Mouse (Mus musculus) neural tube, embryonic 12.5 days (tissue): Measurements from ENCODE around the gene Mfap2. TPM values are rescaled to one million over a fixed set of nuclear protein-coding genes. Genes with fewer than 3 reads are reported as not detected.

Experiments
- ATAC-seq: fragments of 200-750 bp; cut with Nextera tagmentation; 2 replicates; pipeline ENCODE4 v1.8.0; 2017; ENCODE audit warnings: low read depth, mild to moderate bottlenecking, moderate TSS enrichment, moderate library complexity; ENCODE audit not compliant: low FRiP score
- H3K27ac ChIP-seq: fragments of 300-500 bp; sonication (generic); 2 replicates; pipeline ENCODE4 v1.5.1; 2016
- H3K27me3 ChIP-seq: fragments of 300-500 bp; sonication (generic); replicated peaks from 2 replicates; pipeline ENCODE4 v1.6.1; 2016; ENCODE audit warnings: mild to moderate bottlenecking
- H3K36me3 ChIP-seq: fragments of 300-500 bp; sonication (generic); 2 replicates; pipeline ENCODE4 v1.6.1; 2016; ENCODE audit warnings: mild to moderate bottlenecking
- H3K4me1 ChIP-seq: fragments of 300-500 bp; sonication (generic); 2 replicates; pipeline ENCODE4 v1.6.1; 2016
- H3K4me2 ChIP-seq: fragments of 300-500 bp; sonication (generic); replicated peaks from 2 replicates; pipeline ENCODE4 v1.6.1; 2016; ENCODE audit warnings: mild to moderate bottlenecking
- H3K4me3 ChIP-seq: fragments of 300-500 bp; sonication (generic); 2 replicates; pipeline ENCODE4 v1.5.1; 2016
- H3K9ac ChIP-seq: fragments of 300-500 bp; sonication (generic); 2 replicates; pipeline ENCODE4 v1.6.1; 2016; ENCODE audit warnings: mild to moderate bottlenecking
- H3K9me3 ChIP-seq: fragments of 300-500 bp; sonication (generic); 2 replicates; pipeline ENCODE4 v1.6.1; 2016; ENCODE audit warnings: mild to moderate bottlenecking
- WGBS: fragments of 180-500 bp; shearing (Covaris S2); methylation state at CpG from one replicate; pipeline ENCODE4 v1.1.7; 2016; 5-methylcytosine and 5-hydroxymethylcytosine counted together
- polyA plus RNA-seq: library from polyadenylated mRNA; unstranded; fragments of >200 nt; fragmentation: Nextera tagmentation; extraction: Ambion mirVana; gene quantifications from 2 replicates; pipeline ENCODE4 v1.2.1, GENCODE M21; 2016

Gene Mfap2
- polyA plus RNA-seq, 1 experiment from 2014 or later = 278 TPM

- H3K36me3 ChIP-seq = peaks cover 52% of the 10 kb centered on the region
Measured at GRCm38 (mm10) chr4:140992215-140992614, 18.0 kb upstream of the Mfap2 start.

GRCm38 (mm10) chr4:140993846-140994245 lies 16.4 kb upstream of the Mfap2 start:
- H3K9me3 ChIP-seq = no peaks in the 10 kb centered on the region
- H3K9ac ChIP-seq = no peak overlapping the region
- no peaks in the 10 kb centered on the region for H3K27me3 ChIP-seq
- no peak overlapping the region for H3K4me3 ChIP-seq
- 90% methylated on average over 8 of the region's 8 CpGs for WGBS
- H3K27ac ChIP-seq = no peak overlapping the region
- ATAC-seq = no peak
- H3K4me1 ChIP-seq = peaks cover 8% of the 10 kb centered on the region
- peaks cover 65% of the 10 kb centered on the region for H3K36me3 ChIP-seq
- no peak overlapping the region for H3K4me2 ChIP-seq

More at GRCm38 (mm10) chr4:140992215-140992614, 18.0 kb upstream of the Mfap2 start:
- H3K9ac ChIP-seq = no peak overlapping the region
- 87% methylated on average over 20 of the region's 20 CpGs for WGBS
- H3K27ac ChIP-seq = no peak overlapping the region
- no peaks in the 10 kb centered on the region for H3K27me3 ChIP-seq
- H3K4me2 ChIP-seq = no peak overlapping the region
- ATAC-seq = no peak
- no peak overlapping the region for H3K4me3 ChIP-seq
- H3K4me1 ChIP-seq = peaks cover 25% of the 10 kb centered on the region
- H3K9me3 ChIP-seq = no peaks in the 10 kb centered on the region

- Histone ChIP-seq H3K4me1 (no peaks in the 10 kb centered on the region), H3K9ac (no peak overlapping the region), H3K4me3 (no peak overlapping the region), H3K27me3 (no peaks in the 10 kb centered on the region), H3K27ac (no peak overlapping the region), H3K4me2 (no peak overlapping the region), H3K36me3 (peaks cover 84% of the 10 kb centered on the region), H3K9me3 (no peaks in the 10 kb centered on the region)
- WGBS = 91% methylated on average over 8 of the region's 8 CpGs
- ATAC-seq = no peak
Measured at GRCm38 (mm10) chr4:140995811-140996210, 14.4 kb upstream of the Mfap2 start.

- Histone ChIP-seq H3K4me1 (no peaks in the 10 kb centered on the region), H3K27ac (no peak overlapping the region), H3K4me2 (no peak overlapping the region), H3K9me3 (no peaks in the 10 kb centered on the region), H3K27me3 (no peaks in the 10 kb centered on the region), H3K36me3 (peaks cover 93% of the 10 kb centered on the region), H3K4me3 (no peak overlapping the region), H3K9ac (no peak overlapping the region)
- 95% methylated on average over 9 of the region's 9 CpGs for WGBS
- no peak for ATAC-seq
Measured at GRCm38 (mm10) chr4:140996812-140997211, 13.4 kb upstream of the Mfap2 start.

- ATAC-seq = no peak
- Histone ChIP-seq H3K9ac (no peak overlapping the region), H3K27me3 (no peaks in the 10 kb centered on the region), H3K36me3 (peaks cover 71% of the 10 kb centered on the region), H3K4me1 (peaks cover 7% of the 10 kb centered on the region), H3K27ac (no peak overlapping the region), H3K9me3 (peaks cover 7% of the 10 kb centered on the region; the same call in 1 of the 2 replicates), H3K4me3 (no peak overlapping the region), H3K4me2 (no peak overlapping the region)
- WGBS = 85% methylated on average over 13 of the region's 13 CpGs
Measured at GRCm38 (mm10) chr4:141005983-141006382, 4.2 kb upstream of the Mfap2 start.

- Histone ChIP-seq H3K27me3 (no peaks in the 10 kb centered on the region), H3K9me3 (peaks cover 7% of the 10 kb centered on the region; the same call in 1 of the 2 replicates), H3K9ac (no peak overlapping the region), H3K27ac (no peak overlapping the region), H3K4me1 (peaks cover 26% of the 10 kb centered on the region), H3K36me3 (peaks cover 55% of the 10 kb centered on the region), H3K4me3 (no peak overlapping the region), H3K4me2 (no peak overlapping the region)
- WGBS = 95% methylated on average over 8 of the region's 8 CpGs
- ATAC-seq = no peak
Measured at GRCm38 (mm10) chr4:141008028-141008427, 2.2 kb upstream of the Mfap2 start.

GRCm38 (mm10) chr4:141010526-141010925 lies 308 bp downstream of the Mfap2 start:
- Histone ChIP-seq H3K36me3 (peaks cover 55% of the 10 kb centered on the region), H3K4me2 (peak overlapping the region; percentile 83), H3K27me3 (no peaks in the 10 kb centered on the region), H3K27ac (no peak overlapping the region), H3K9me3 (peaks cover 7% of the 10 kb centered on the region; the same call in 1 of the 2 replicates), H3K4me1 (peaks cover 31% of the 10 kb centered on the region), H3K4me3 (peak overlapping the region; percentile 66), H3K9ac (peak overlapping the region; percentile 80)
- under 1% methylated on average over 26 of the region's 26 CpGs for WGBS
- peak; percentile 74 for ATAC-seq

- under 1% methylated on average over 17 of the region's 17 CpGs for WGBS
- Histone ChIP-seq H3K27me3 (no peaks in the 10 kb centered on the region), H3K27ac (no peak overlapping the region), H3K4me3 (peak overlapping the region; percentile 66), H3K9ac (peak overlapping the region; percentile 80), H3K36me3 (peaks cover 55% of the 10 kb centered on the region), H3K4me1 (peaks cover 31% of the 10 kb centered on the region), H3K9me3 (peaks cover 7% of the 10 kb centered on the region; the same call in 1 of the 2 replicates), H3K4me2 (peak overlapping the region; percentile 83)
- ATAC-seq = peak; percentile 51
Measured at GRCm38 (mm10) chr4:141010941-141011429, 767 bp downstream of the Mfap2 start.

- H3K4me3 ChIP-seq = peak overlapping the region; percentile 66
- WGBS = 53% methylated on average over 14 of the region's 14 CpGs
- no peaks in the 10 kb centered on the region for H3K27me3 ChIP-seq
- ATAC-seq = peak; percentile 18; the same call in 1 of the 2 replicates
- H3K9me3 ChIP-seq = peaks cover 4% of the 10 kb centered on the region; the same call in 1 of the 2 replicates
- H3K4me1 ChIP-seq = peaks cover 31% of the 10 kb centered on the region
- peak overlapping the region; percentile 80 for H3K9ac ChIP-seq
- H3K27ac ChIP-seq = peak overlapping the region; percentile 22; the same call in 1 of the 2 replicates
- H3K36me3 ChIP-seq = peaks cover 55% of the 10 kb centered on the region
- H3K4me2 ChIP-seq = peak overlapping the region; percentile 83
Measured at GRCm38 (mm10) chr4:141011556-141012328, 1.5 kb downstream of the Mfap2 start.

- H3K36me3 ChIP-seq = peaks cover 57% of the 10 kb centered on the region
- no peak overlapping the region for H3K4me3 ChIP-seq
- peaks cover 31% of the 10 kb centered on the region for H3K4me1 ChIP-seq
- H3K27ac ChIP-seq = peak overlapping the region; percentile 22; the same call in 1 of the 2 replicates
- H3K9me3 ChIP-seq = no peaks in the 10 kb centered on the region
- no peaks in the 10 kb centered on the region for H3K27me3 ChIP-seq
- H3K9ac ChIP-seq = peak overlapping the region; percentile 80; the same call in 1 of the 2 replicates
- WGBS = 72% methylated on average over 10 of the region's 10 CpGs
- H3K4me2 ChIP-seq = peak overlapping the region; percentile 83
- no peak for ATAC-seq
Measured at GRCm38 (mm10) chr4:141012558-141012957, 2.3 kb downstream of the Mfap2 start.

GRCm38 (mm10) chr4:141014114-141014513 lies 3.9 kb downstream of the Mfap2 start:
- ATAC-seq = no peak
- H3K27me3 ChIP-seq = no peaks in the 10 kb centered on the region
- whole genome bisulfite sequencing = 80% methylated on average over 8 of the region's 8 CpGs
- peaks cover 63% of the 10 kb centered on the region for H3K36me3 ChIP-seq
- H3K9me3 ChIP-seq = no peaks in the 10 kb centered on the region
- no peak overlapping the region for H3K4me2 ChIP-seq
- no peak overlapping the region for H3K9ac ChIP-seq
- peaks cover 38% of the 10 kb centered on the region for H3K4me1 ChIP-seq
- H3K4me3 ChIP-seq = no peak overlapping the region
- no peak overlapping the region for H3K27ac ChIP-seq

GRCm38 (mm10) chr4:141014856-141015255 lies 4.6 kb downstream of the Mfap2 start:
- Histone ChIP-seq H3K9me3 (no peaks in the 10 kb centered on the region), H3K36me3 (peaks cover 71% of the 10 kb centered on the region), H3K27ac (no peak overlapping the region), H3K4me1 (peaks cover 45% of the 10 kb centered on the region), H3K9ac (0 out of 2 replicates have a peak overlapping the region, but pooled peaks have one; percentile 3), H3K27me3 (no peaks in the 10 kb centered on the region), H3K4me3 (no peak overlapping the region), H3K4me2 (no peak overlapping the region)
- 88% methylated on average over 11 of the region's 11 CpGs for WGBS
- no peak for ATAC-seq
